Mouse (Mus musculus): Measurements from ENCODE around the gene Pou2f3. TPM values are rescaled to one million over a fixed set of nuclear protein-coding genes. Genes with fewer than 3 reads are reported as not detected.

The Pou2f3 gene
- total RNA-seq, 2 experiments from 2014 or later, result 0.14 to 0.27 TPM

DNA sequence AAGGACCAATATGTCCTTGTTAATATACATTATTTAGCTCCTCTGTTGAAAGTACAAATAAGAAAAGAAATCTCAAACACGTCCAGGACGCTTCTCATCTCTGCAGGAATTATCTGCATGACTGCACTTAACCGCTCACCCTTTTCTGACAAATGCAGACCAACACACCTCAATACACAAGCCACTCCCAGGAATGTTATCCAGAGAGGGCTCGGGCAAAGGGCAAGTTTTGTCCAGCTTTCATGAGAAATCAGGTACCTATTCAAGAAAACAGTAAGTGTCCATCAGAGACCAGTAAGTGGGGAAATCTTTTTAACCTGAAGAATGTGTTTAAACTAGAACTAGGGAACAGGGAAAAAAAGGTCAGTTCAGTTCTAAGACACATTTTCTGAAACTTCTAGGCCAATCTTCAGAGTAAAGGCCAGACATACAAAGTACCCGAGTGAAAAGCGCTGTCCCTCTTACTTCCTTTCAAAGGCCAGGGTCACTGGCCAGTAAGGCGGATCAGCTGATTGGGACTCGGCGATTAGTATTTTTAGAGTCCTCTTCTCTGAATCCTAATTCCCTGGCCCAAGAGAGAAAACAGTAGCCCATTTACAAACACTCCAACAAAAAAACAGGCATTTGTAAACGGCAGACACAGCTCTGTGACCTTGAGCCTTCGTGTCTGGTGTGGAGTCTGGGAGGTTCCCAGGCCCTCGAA, 94.6 kb downstream of the Pou2f3 start:
- intact Hi-C loops (cut with DNase I), result no loop called here
- no peak for DNase-seq

DNA sequence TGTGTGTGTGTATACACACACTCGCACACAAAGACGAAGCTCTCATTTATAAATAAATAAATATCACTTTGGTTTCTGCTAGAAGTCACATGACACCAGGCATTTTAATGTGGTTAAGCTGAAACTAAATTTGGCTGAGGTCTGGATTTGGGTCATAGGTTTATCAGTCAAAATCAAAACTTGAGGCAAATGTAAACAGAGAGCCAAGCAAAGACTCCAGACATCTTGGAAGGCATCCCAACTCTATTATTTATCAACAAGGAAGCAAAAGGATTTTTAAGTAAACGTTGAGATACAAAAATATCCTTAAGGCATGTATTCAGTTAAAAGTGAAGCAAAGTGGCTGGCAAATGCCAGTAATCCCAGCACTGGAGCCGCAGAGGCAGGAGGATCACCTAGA, 95.3 kb downstream of the Pou2f3 start:
- intact Hi-C loops (cut with DNase I), result no loop called here
- no peak for DNase-seq

GRCm38 (mm10) chr9:43110286-43110980, 99.7 kb downstream of the Pou2f3 start:
- intact Hi-C loops (cut with DNase I), result no loop called here
- no peak for DNase-seq

- no peak for DNase-seq
Measured at GRCm38 (mm10) chr9:43109125-43109524, 101.0 kb downstream of the Pou2f3 start.

DNA sequence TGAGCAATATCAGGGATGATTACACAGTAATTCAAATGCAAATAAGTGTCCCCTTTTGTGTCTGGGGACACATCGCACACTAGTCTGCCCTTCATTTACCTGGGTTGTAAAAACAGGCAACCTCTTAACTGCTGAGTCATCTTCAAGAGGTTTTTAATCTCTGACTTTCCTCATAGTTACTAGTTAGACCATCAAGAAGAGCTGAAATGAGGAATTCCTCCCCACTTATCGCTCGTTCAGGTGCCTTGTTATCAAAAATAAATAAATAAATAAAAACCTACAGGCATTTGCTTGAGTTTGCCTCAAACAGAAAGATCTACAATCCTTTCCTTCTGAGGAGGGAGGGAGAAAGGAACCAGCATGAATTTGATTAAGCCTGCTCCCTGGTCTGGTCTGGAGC, 101.4 kb downstream of the Pou2f3 start:
- no peak for DNase-seq
- intact Hi-C loops (cut with DNase I), result no loop called here

More at GRCm38 (mm10) chr9:43109125-43109524, 101.0 kb downstream of the Pou2f3 start:
- intact Hi-C loops (cut with DNase I), result no loop called here

- intact Hi-C loops (cut with DNase I), result no loop called here
Measured at GRCm38 (mm10) chr9:43108081-43108480, 102.1 kb downstream of the Pou2f3 start.

GRCm38 (mm10) chr9:43107555-43107954, 102.6 kb downstream of the Pou2f3 start:
- intact Hi-C loops (cut with DNase I), result loop anchor here (1.0 kb wide), 1 partner anchor 107 kb away; no protein-coding TSS in a partner anchor
- no peak for DNase-seq

More at GRCm38 (mm10) chr9:43108081-43108480, 102.1 kb downstream of the Pou2f3 start:
- no peak for DNase-seq

GRCm38 (mm10) chr9:43107187-43107517, 103.0 kb downstream of the Pou2f3 start, which contains the start of gene Arhgef12:
Gene Arhgef12, minus strand, starts transcription at chr9:43107239.
- intact Hi-C loops (cut with DNase I), result loop anchor here (1.0 kb wide), 1 partner anchor 107 kb away; no protein-coding TSS in a partner anchor
- peak; percentile 59 to 72 for DNase-seq

GRCm38 (mm10) chr9:43106426-43107186, 103.6 kb downstream of the Pou2f3 start:
- DNase-seq, result no peak
- intact Hi-C loops (cut with DNase I), result loop anchor here (1.0 kb wide), 1 partner anchor 106 kb away; no protein-coding TSS in a partner anchor

- intact Hi-C loops (cut with DNase I), result loop anchor here (2.0 kb wide), 1 partner anchor 69 kb away; no protein-coding TSS in a partner anchor
- DNase-seq, result peak; percentile 93 to 95
Measured at GRCm38 (mm10) chr9:43105664-43106361, 104.4 kb downstream of the Pou2f3 start.

DNA sequence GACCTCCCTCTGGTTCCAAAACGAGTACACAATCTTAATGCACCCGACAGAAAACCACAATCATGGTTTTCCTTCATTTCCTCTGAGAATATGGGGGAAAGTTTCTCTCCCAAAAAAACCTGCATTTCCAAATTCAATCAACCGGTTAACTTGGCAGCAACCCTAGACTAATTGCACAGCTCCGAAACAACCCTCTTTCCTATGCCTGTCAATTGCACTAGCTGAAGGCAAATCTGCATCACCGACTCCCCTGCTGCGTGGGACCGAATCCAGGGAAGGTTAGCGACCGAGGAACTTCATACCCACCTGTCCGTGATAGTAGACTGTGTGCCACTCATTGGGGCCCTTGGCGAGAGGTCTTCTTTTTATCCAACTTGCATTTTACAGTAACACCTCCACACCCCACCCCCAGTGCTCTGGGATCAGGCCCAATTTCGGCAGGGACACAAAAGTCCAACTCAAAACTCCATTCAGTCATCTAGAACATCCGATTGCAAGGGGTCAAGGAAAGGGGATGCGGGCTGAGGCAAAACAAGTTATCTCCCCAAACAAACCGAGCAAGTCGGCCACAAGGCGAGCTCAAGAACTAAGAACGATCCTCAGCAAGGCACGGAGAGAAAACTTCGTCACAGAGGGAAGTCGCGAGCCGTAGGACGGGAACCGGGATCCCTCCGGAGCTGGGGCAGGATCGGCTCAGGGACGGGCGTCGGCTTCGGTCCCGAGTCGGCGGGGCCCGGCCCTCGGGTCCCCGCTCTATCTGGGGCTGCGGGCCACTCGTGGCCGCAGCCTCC, 105.1 kb downstream of the Pou2f3 start:
- peak; percentile 46 to 50 for DNase-seq
- intact Hi-C loops (cut with DNase I), result loop anchor here (2.0 kb wide), 1 partner anchor 68 kb away; no protein-coding TSS in a partner anchor

DNA sequence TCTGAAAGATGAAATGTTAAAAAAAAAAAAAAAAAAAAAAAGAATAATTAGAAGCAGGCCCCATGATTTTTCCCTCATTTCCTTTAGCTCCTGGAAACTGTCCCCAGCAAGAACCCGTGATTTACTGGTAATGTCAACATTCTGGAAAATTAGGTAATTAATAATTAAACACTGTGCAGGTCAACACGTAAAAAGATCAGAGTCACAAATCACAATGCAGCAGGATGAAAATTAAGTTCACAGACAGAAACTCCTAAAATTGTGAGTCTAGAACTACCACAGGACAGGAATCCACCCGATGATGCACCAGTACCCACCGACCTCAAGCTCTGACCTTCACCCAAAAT, 105.7 kb downstream of the Pou2f3 start:
- no peak for DNase-seq
- intact Hi-C loops (cut with DNase I), result loop anchor here (2.0 kb wide), 1 partner anchor 68 kb away; no protein-coding TSS in a partner anchor

GRCm38 (mm10) chr9:43103675-43104299, 106.4 kb downstream of the Pou2f3 start:
- no peak for DNase-seq
- intact Hi-C loops (cut with DNase I), result loop anchor here (2.0 kb wide), 1 partner anchor 67 kb away; no protein-coding TSS in a partner anchor

- intact Hi-C loops (cut with DNase I), result no loop called here
- DNase-seq, result no peak
Measured at GRCm38 (mm10) chr9:43102931-43103330, 107.2 kb downstream of the Pou2f3 start.

- peak in 1 of 2 experiments; percentile 32 for DNase-seq
- intact Hi-C loops (cut with DNase I), result no loop called here
Measured at GRCm38 (mm10) chr9:43101936-43102595, 108.1 kb downstream of the Pou2f3 start.

GRCm38 (mm10) chr9:43098922-43099321, 111.2 kb downstream of the Pou2f3 start:
- intact Hi-C loops (cut with DNase I), result no loop called here
- DNase-seq, result no peak

GRCm38 (mm10) chr9:43097801-43098557, 112.2 kb downstream of the Pou2f3 start:
- intact Hi-C loops (cut with DNase I), result no loop called here
- no peak for DNase-seq

DNA sequence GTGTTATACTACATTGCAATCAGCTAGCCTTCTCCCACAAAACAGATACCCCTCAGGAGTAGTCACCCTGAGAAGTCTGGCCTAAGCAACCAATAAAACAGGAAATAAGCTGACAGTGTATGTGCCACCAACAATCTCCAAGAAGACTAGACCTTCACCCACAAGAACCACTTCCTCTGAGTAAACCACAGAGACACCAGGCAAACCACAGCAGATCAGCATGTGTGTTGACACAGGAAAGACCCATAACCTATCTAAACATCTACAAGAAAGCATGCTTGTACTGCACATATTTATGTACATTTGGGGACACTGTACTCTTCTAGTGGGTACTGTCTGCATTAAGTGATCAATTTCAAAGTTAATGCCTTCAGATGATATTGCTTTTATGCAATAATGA, 113.8 kb downstream of the Pou2f3 start:
- intact Hi-C loops (cut with DNase I), result no loop called here
- DNase-seq, result no peak
